Mouse (Mus musculus) thymus, adult 2 months (tissue): ENCODE measurements around the gene Zfp655.

Source experiments
- CTCF ChIP-seq: fragments of 200-500 bp; IDR thresholded peaks from 2 replicates; pipeline ENCODE4 v1.5.1; 2012; ENCODE audit warnings: mild to moderate bottlenecking, control low read depth, low read length, moderate library complexity, borderline replicate concordance; ENCODE audit not compliant: control insufficient read depth, poor library complexity, insufficient read depth; ENCODE audit errors: extremely low read depth
- POLR2A ChIP-seq: fragments of 200-500 bp; IDR thresholded peaks from 2 replicates; pipeline ENCODE4 v1.6.1; 2012; ENCODE audit warnings: mild to moderate bottlenecking, low read length, control low read depth, moderate library complexity; ENCODE audit not compliant: control insufficient read depth, poor library complexity, insufficient read depth; ENCODE audit errors: extremely low read depth

DNA sequence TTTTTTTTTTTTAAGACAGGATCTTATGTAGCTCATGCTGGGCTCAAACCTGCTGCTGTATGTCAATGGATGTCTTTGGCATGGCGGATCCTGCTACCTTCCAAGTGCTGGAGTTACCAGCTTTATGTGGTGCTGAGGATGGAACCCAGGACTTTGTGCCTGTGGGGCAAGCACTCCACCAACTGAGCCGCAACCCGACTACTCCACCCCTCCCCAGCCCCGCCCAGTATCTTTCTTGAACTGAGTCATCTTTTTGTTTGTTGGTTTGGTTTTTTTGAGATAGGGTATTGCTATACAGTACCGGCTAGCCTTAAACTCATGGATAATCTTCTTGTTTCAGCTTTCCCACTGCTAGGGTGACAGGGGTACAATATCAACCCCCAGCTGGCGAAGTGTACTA lies 42.1 kb upstream of the Zfp655 start:
- TF ChIP-seq CTCF, result no peak
- TF ChIP-seq POLR2A, result no peak
